Mouse (Mus musculus) erythroblast, embryonic 14.5 days (primary cell): ENCODE results near the gene Mrgpre. TPM values are rescaled to one million over a fixed set of nuclear protein-coding genes. Genes with fewer than 3 reads are reported as not detected.

ENCODE experiments used
- H3K27me3 ChIP-seq: 2 replicates; pipeline ENCODE4 v1.6.1; 2012; ENCODE audit warnings: inconsistent platforms; ENCODE audit not compliant: control insufficient read depth
- H3K36me3 ChIP-seq: 2 replicates; pipeline ENCODE4 v1.6.1; 2012; ENCODE audit warnings: mild to moderate bottlenecking, inconsistent platforms; ENCODE audit not compliant: control insufficient read depth
- H3K4me1 ChIP-seq: 2 replicates; pipeline ENCODE4 v1.6.1; 2012; ENCODE audit warnings: inconsistent platforms; ENCODE audit not compliant: control insufficient read depth
- H3K4me3 ChIP-seq: replicated peaks from 2 replicates; pipeline ENCODE3; 2012; ENCODE audit warnings: moderate library complexity, mild to moderate bottlenecking, inconsistent platforms
- H3K9me3 ChIP-seq: 2 replicates; pipeline ENCODE4 v1.6.1; 2012; ENCODE audit warnings: low read length, inconsistent platforms, mixed read lengths; ENCODE audit not compliant: control insufficient read depth
- GATA1 ChIP-seq: IDR thresholded peaks from 2 replicates; pipeline ENCODE4 v1.6.1; 2012; ENCODE audit warnings: low read length, inconsistent platforms, mixed read lengths
- TAL1 ChIP-seq: IDR thresholded peaks from 3 replicates; pipeline ENCODE4 v1.6.1; 2012; ENCODE audit warnings: low read length, inconsistent platforms, mixed read lengths
- polyA plus RNA-seq: library from polyadenylated mRNA; stranded (reverse); fragments of >175 nt; gene quantifications from 2 replicates; pipeline ENCODE4 v1.2.3, GENCODE M21; 2012

Mrgpre gene
- polyA plus RNA-seq, 1 experiment = not detected

DNA sequence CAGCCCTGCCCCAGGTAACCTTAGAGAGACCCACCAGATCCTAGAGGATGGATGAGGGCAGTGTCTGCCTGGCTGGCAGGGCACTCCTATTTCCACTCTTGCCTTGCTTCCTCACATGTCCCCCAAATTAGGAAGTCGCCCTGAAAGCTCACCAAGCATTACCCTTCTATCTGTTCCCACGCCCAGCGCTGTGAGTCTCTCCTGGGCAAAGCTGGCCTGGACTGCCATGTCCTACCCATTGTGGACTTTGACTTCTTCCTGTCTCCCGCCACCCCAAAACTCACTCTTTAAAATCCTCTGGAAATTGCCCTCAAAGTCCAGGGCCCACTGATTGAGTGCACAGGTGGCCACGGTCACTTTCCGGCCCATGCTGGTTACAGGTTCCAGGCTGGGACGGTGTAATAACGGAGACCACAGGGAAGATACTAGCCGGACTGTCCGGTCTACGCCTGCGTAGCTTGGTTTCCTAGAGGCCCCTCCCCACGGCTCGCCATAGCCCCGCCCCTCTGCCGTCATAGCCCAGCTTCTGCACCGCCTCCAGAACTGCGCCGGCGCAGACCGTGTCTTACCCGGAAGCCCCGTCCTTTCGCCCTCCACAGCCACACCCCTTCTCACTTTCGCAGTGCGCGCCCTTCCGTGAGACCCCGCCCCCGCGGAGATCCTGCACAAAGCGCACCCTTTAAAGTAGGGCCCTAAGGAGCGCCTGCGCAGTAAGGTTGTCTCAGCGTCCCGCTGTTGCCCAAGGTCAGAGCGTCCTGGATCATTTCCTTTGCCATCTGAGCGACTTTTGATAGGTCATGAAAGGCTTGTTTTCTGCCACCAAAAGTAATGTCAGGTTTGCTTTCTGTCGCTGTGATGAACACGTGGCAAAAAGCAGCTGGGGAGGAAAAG lies 38.3 kb upstream of the Mrgpre start, which contains the start of the genes Nadsyn1 and Dhcr7:
Gene Nadsyn1 (minus strand): TSS at position 475 of the 891 bp plus-strand sequence.
Gene Dhcr7 (plus strand): TSS at position 771 of the 891 bp plus-strand sequence.
- Histone ChIP-seq H3K27me3 (no peaks in the 10 kb centered on the region), H3K4me3 (peak within 1 kb of the TSS; percentile 80), H3K9me3 (no peaks in the 10 kb centered on the region), H3K4me1 (peaks cover 24% of the 10 kb centered on the region), H3K36me3 (peaks cover 12% of the 10 kb centered on the region)
- TF ChIP-seq GATA1 (no peak), TAL1 (no peak)

DNA sequence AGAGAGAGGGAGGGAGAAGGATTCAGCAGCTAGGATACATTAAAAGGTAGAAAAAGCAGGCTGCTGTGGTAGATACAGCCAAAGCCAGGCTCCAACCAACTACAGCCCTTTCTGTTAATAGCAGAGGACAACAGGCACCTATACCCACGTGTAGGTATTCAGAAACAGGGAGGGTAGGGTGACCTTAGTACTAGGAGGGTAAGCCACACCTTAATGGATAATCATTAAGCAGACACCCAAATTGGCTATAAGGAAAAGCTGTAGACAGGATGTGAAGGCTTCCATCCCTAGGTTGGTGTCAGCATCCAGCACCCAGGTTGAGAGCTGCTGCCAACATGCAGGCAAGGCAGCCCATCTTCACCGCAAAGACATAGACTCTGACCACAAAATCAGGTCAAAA lies 36.9 kb upstream of the Mrgpre start:
- H3K4me3 ChIP-seq = no peak overlapping the region

DNA sequence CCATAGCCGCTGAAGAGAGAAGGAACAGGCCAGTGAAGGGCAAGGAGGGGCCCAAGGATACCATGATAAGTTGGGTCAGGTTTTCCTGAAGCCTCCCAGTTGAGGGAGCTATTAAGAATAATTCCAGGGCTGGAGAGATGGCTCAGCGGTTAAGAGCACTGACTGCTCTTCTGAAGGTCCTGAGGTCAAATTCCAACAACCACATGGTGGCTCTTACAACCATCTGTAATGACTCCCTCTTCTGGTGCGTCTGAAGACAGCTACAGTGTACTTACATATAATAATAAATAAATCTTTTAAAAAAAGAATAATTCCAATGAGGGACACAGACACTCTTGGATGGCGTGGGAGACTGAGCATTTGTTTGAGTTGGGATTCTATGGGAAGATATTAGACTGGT lies 34.9 kb upstream of the Mrgpre start:
- Histone ChIP-seq H3K27me3 (no peaks in the 10 kb centered on the region), H3K9me3 (no peaks in the 10 kb centered on the region), H3K36me3 (peaks cover 38% of the 10 kb centered on the region), H3K4me3 (no peak overlapping the region), H3K4me1 (peaks cover 24% of the 10 kb centered on the region)
- TF ChIP-seq TAL1 (no peak), GATA1 (no peak)

More for the DNA sequence above, 36.9 kb upstream of the Mrgpre start:
- Histone ChIP-seq H3K27me3 (no peaks in the 10 kb centered on the region), H3K36me3 (peaks cover 22% of the 10 kb centered on the region), H3K9me3 (no peaks in the 10 kb centered on the region), H3K4me1 (peaks cover 24% of the 10 kb centered on the region)
- TF ChIP-seq GATA1 (no peak), TAL1 (no peak)

DNA sequence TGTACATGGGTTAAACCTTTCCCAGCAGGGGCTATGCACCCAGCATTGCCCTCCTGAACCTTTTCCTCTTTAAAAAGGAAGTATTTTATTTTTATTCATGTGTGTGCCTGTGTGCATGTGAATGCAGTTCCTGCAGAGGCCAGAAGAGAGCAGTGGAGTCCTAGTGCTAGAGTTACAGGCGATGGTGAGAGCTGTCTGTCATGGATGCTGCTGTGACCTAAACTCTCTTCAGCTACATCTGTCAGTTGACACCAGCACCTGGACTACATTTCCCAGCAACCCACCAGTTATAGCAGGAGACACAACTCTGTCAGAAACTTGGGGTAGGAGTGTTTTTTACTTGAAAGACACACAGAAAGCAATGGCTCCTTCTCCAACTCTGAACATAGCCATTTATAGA lies 24.6 kb upstream of the Mrgpre start:
- peaks cover 89% of the 10 kb centered on the region for H3K36me3 ChIP-seq
- H3K9me3 ChIP-seq = peaks cover 3% of the 10 kb centered on the region
- no peak overlapping the region for H3K4me3 ChIP-seq
- H3K4me1 ChIP-seq = no peaks in the 10 kb centered on the region
- no peak for TF ChIP-seq GATA1
- no peak for TF ChIP-seq TAL1
- no peaks in the 10 kb centered on the region for H3K27me3 ChIP-seq

DNA sequence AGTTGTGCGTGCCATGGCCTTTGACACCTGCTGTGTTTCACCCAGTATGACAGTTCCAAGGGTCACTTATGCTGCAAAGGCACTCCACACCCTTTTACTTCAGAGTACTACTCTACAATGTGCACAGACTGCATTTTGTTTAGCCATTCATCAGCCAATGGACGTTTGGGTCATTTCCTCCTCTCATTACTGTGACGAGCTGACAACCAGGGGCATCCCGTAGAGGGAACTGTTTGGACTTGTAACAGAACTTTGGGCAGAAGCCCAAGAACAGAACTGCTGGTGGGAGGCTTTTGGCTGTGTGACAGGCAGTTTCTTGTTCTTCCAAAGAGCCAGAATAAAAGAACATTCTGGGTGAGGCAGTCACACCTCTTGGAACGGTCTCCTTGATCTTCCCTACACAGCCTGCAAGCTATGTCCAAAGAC lies 20.9 kb upstream of the Mrgpre start:
- Histone ChIP-seq H3K36me3 (peaks cover 88% of the 10 kb centered on the region), H3K4me3 (no peak overlapping the region), H3K9me3 (no peaks in the 10 kb centered on the region), H3K4me1 (no peaks in the 10 kb centered on the region), H3K27me3 (no peaks in the 10 kb centered on the region)
- TF ChIP-seq TAL1 (no peak), GATA1 (no peak)

DNA sequence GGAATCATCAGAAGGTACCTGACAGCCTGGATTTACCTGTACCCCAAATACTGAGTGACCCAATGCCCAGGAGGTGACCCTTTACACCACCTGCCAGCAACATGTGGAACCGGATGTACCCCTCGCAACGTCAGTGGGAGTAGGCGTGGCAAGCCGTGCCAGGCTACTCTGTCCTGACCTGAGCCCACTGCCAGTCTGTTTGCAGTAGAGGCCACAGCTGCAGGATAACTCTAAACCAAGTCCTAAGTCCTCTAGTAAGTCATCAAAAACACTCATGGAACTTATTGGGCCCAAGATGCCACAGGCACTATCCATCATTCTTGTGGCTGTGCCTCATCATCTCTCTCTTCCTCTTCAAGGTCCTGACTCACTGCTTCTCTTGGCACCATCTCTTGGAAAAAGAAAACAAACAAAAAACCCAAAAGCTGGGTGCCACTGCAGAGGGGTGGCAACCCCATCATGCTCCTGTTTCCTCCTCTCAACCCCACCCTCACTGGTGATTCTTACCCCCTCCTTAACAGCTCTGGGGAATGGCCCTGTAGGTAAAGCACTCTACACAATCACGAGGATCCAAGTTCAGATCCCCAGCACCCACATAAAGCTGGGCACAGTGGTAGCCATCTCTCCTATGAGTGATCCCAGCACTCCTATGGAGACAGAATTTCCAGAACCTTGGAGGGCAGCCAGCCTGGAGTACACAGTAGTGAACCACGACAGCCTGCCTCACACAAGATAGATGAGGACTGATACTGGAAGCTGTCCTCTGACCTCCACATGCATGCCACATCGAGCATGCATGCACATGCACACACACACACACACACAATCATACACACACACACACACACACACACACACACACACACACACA lies 17.1 kb upstream of the Mrgpre start:
- TF ChIP-seq GATA1 = no peak
- TF ChIP-seq TAL1 = no peak
- H3K36me3 ChIP-seq = peaks cover 89% of the 10 kb centered on the region
- no peaks in the 10 kb centered on the region for H3K4me1 ChIP-seq
- no peak overlapping the region for H3K4me3 ChIP-seq
- no peaks in the 10 kb centered on the region for H3K27me3 ChIP-seq
- H3K9me3 ChIP-seq = no peaks in the 10 kb centered on the region

DNA sequence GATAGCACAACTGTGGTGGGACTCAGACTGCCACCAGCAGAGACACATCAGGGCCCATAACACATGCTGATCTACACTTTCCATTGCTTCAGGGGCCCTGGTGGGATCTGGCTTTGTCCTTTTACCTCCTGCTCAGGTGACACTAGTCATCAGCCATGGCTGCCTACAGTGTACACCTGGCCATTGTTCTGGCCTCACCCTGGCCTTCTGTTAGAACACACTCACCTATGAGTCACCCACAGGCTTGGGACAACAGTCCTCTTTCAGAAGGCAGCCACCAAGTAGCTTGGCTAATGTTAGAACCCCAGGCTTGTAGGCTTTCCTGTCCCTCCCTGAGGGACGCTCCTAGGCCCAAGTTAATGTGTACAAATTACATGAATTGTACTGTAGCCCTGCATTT lies 16.5 kb upstream of the Mrgpre start:
- no peak overlapping the region for H3K4me3 ChIP-seq
- no peaks in the 10 kb centered on the region for H3K9me3 ChIP-seq
- H3K36me3 ChIP-seq = peaks cover 85% of the 10 kb centered on the region
- no peaks in the 10 kb centered on the region for H3K27me3 ChIP-seq
- TF ChIP-seq GATA1 (no peak), TAL1 (no peak)
- no peaks in the 10 kb centered on the region for H3K4me1 ChIP-seq

DNA sequence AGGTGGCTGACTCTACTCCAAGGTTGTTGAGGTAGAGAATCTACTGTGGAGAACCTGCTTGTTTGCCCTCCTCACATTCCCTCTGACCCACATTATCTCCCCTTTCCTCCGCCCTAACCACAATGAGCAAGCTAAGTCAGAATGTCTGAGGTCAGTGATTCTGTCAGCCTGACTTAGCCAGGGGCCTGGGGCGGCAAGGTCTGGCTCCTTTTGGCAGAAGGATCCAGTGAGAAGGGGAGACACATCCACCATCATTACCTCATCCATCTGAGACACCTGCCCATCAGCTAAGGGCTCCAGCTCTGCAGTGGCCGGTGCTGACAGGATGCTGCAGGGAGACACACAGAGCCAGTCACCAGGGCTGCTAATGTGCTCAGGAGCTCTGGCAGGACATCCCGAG lies 14.5 kb upstream of the Mrgpre start:
- Histone ChIP-seq H3K4me1 (no peaks in the 10 kb centered on the region), H3K9me3 (no peaks in the 10 kb centered on the region), H3K4me3 (no peak overlapping the region), H3K27me3 (no peaks in the 10 kb centered on the region), H3K36me3 (peaks cover 77% of the 10 kb centered on the region)
- TF ChIP-seq TAL1 = no peak
- no peak for TF ChIP-seq GATA1

DNA sequence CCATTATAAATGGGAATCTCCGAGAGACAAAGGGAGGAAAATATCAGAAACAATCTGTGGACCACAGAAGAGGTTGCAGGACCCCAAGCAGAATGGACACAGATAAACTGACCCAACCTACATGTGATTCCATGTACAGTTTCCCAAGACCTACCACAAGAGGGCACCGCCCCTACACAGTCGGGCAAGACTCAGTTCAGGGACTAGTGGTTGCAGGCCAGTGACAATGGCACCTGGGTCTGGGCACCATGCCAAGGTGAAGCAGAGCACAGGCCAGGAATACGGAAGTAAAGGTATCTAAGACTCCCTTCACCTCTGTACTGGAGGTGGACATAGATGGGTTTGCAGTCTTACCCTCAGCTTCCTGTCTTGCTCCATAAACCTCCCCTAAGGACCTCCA lies 8.8 kb upstream of the Mrgpre start:
- Histone ChIP-seq H3K4me1 (no peaks in the 10 kb centered on the region), H3K27me3 (no peaks in the 10 kb centered on the region), H3K4me3 (no peak overlapping the region), H3K9me3 (peaks cover 4% of the 10 kb centered on the region), H3K36me3 (peaks cover 22% of the 10 kb centered on the region)
- TF ChIP-seq TAL1 = no peak
- no peak for TF ChIP-seq GATA1
